Mouse (Mus musculus): ENCODE measurements around the gene Cyp24a1. TPM values are rescaled to one million over a fixed set of nuclear protein-coding genes. Genes with fewer than 3 reads are reported as not detected.

Cyp24a1 gene
- polyA plus RNA-seq, 1 experiment from 2014 or later: not detected

- no peak overlapping the region for H3K9ac ChIP-seq (ENCODE audit: low read length)
- no peaks in the 10 kb centered on the region for H3K27me3 ChIP-seq (ENCODE audit: control insufficient read depth, insufficient read depth, low read length)
- H3K4me2 ChIP-seq (ENCODE audit: low read depth, low read length, severe bottlenecking): no peak overlapping the region
- DNase-seq (ENCODE audit: low spot score) (no peak), ATAC-seq (replicated peaks; ENCODE audit: low FRiP score) (no peak)
- H3K27ac ChIP-seq (ENCODE audit: low read depth, low read length): no peak overlapping the region
- no peaks in the 10 kb centered on the region for H3K4me1 ChIP-seq (replicated peaks; ENCODE audit: control insufficient read depth, insufficient read depth, low read length)
- no peak overlapping the region for H3K4me3 ChIP-seq (ENCODE audit: low read depth, low read length)
- WGBS: 97% methylated on average over 3 of the region's 3 CpGs
- no peaks in the 10 kb centered on the region for H3K9me3 ChIP-seq (ENCODE audit: control insufficient read depth, low read length)
- H3K36me3 ChIP-seq (ENCODE audit: control insufficient read depth, insufficient read depth, low read length): no peaks in the 10 kb centered on the region
Measured at GRCm38 (mm10) chr2:170530256-170530655, 33.3 kb upstream of the Cyp24a1 start.

- Histone ChIP-seq H3K4me2 (ENCODE audit: low read depth, low read length, severe bottlenecking) (no peak overlapping the region), H3K4me3 (ENCODE audit: low read depth, low read length) (no peak overlapping the region), H3K27me3 (ENCODE audit: control insufficient read depth, insufficient read depth, low read length) (no peaks in the 10 kb centered on the region), H3K9me3 (ENCODE audit: control insufficient read depth, low read length) (no peaks in the 10 kb centered on the region), H3K27ac (ENCODE audit: low read depth, low read length) (no peak overlapping the region), H3K4me1 (replicated peaks; ENCODE audit: control insufficient read depth, insufficient read depth, low read length) (no peaks in the 10 kb centered on the region), H3K9ac (ENCODE audit: low read length) (no peak overlapping the region), H3K36me3 (ENCODE audit: control insufficient read depth, insufficient read depth, low read length) (no peaks in the 10 kb centered on the region)
- 87% methylated on average over 7 of the region's 7 CpGs for WGBS
- DNase-seq (ENCODE audit: low spot score) (no peak), ATAC-seq (replicated peaks; ENCODE audit: low FRiP score) (no peak)
Measured at GRCm38 (mm10) chr2:170529766-170530165, 32.8 kb upstream of the Cyp24a1 start.

GRCm38 (mm10) chr2:170528061-170528460, 31.1 kb upstream of the Cyp24a1 start:
- no peaks in the 10 kb centered on the region for H3K36me3 ChIP-seq (ENCODE audit: control insufficient read depth, insufficient read depth, low read length)
- H3K4me1 ChIP-seq (replicated peaks; ENCODE audit: control insufficient read depth, insufficient read depth, low read length): no peaks in the 10 kb centered on the region
- no peak overlapping the region for H3K9ac ChIP-seq (ENCODE audit: low read length)
- 95% methylated on average over 16 of the region's 16 CpGs for WGBS
- no peak overlapping the region for H3K4me2 ChIP-seq (ENCODE audit: low read depth, low read length, severe bottlenecking)
- no peaks in the 10 kb centered on the region for H3K27me3 ChIP-seq (ENCODE audit: control insufficient read depth, insufficient read depth, low read length)
- DNase-seq (ENCODE audit: low spot score): no peak
- H3K4me3 ChIP-seq (ENCODE audit: low read depth, low read length): no peak overlapping the region
- H3K9me3 ChIP-seq (ENCODE audit: control insufficient read depth, low read length): no peaks in the 10 kb centered on the region
- H3K27ac ChIP-seq (ENCODE audit: low read depth, low read length): no peak overlapping the region
- ATAC-seq (replicated peaks; ENCODE audit: low FRiP score): no peak

GRCm38 (mm10) chr2:170526513-170526912, 29.6 kb upstream of the Cyp24a1 start:
- Histone ChIP-seq H3K4me1 (replicated peaks; ENCODE audit: control insufficient read depth, insufficient read depth, low read length) (no peaks in the 10 kb centered on the region), H3K27ac (ENCODE audit: low read depth, low read length) (no peak overlapping the region), H3K9ac (ENCODE audit: low read length) (no peak overlapping the region), H3K4me3 (ENCODE audit: low read depth, low read length) (no peak overlapping the region), H3K36me3 (ENCODE audit: control insufficient read depth, insufficient read depth, low read length) (no peaks in the 10 kb centered on the region), H3K4me2 (ENCODE audit: low read depth, low read length, severe bottlenecking) (no peak overlapping the region), H3K27me3 (ENCODE audit: control insufficient read depth, insufficient read depth, low read length) (no peaks in the 10 kb centered on the region), H3K9me3 (ENCODE audit: control insufficient read depth, low read length) (no peaks in the 10 kb centered on the region)
- no peak for DNase-seq (ENCODE audit: low spot score)
- ATAC-seq (replicated peaks; ENCODE audit: low FRiP score): no peak
- 92% methylated on average over 8 of the region's 8 CpGs for WGBS

- Histone ChIP-seq H3K4me2 (ENCODE audit: low read depth, low read length, severe bottlenecking) (no peak overlapping the region), H3K4me3 (ENCODE audit: low read depth, low read length) (no peak overlapping the region), H3K27ac (ENCODE audit: low read depth, low read length) (no peak overlapping the region), H3K9ac (ENCODE audit: low read length) (no peak overlapping the region), H3K9me3 (ENCODE audit: control insufficient read depth, low read length) (no peaks in the 10 kb centered on the region), H3K27me3 (ENCODE audit: control insufficient read depth, insufficient read depth, low read length) (no peaks in the 10 kb centered on the region), H3K36me3 (ENCODE audit: control insufficient read depth, insufficient read depth, low read length) (no peaks in the 10 kb centered on the region; the same call in 1 of the 2 replicates), H3K4me1 (replicated peaks; ENCODE audit: control insufficient read depth, insufficient read depth, low read length) (no peaks in the 10 kb centered on the region)
- ATAC-seq (replicated peaks; ENCODE audit: low FRiP score) (peak; percentile 71), DNase-seq (ENCODE audit: low spot score) (peak; percentile 78)
- WGBS: 6% methylated on average over 6 of the region's 7 CpGs
Measured at GRCm38 (mm10) chr2:170520321-170520971, 23.5 kb upstream of the Cyp24a1 start.

GRCm38 (mm10) chr2:170513756-170514155, 16.8 kb upstream of the Cyp24a1 start:
- no peak overlapping the region for H3K4me3 ChIP-seq (ENCODE audit: low read depth, low read length)
- H3K27me3 ChIP-seq (ENCODE audit: control insufficient read depth, insufficient read depth, low read length): no peaks in the 10 kb centered on the region
- DNase-seq (ENCODE audit: low spot score): no peak
- 94% methylated on average over 12 of the region's 12 CpGs for WGBS
- H3K9me3 ChIP-seq (ENCODE audit: control insufficient read depth, low read length): no peaks in the 10 kb centered on the region
- H3K36me3 ChIP-seq (ENCODE audit: control insufficient read depth, insufficient read depth, low read length): no peaks in the 10 kb centered on the region; the same call in 1 of the 2 replicates
- no peak for ATAC-seq (replicated peaks; ENCODE audit: low FRiP score)
- peaks cover 3% of the 10 kb centered on the region; the same call in 1 of the 2 replicates for H3K4me1 ChIP-seq (replicated peaks; ENCODE audit: control insufficient read depth, insufficient read depth, low read length)
- no peak overlapping the region for H3K9ac ChIP-seq (ENCODE audit: low read length)
- no peak overlapping the region for H3K27ac ChIP-seq (ENCODE audit: low read depth, low read length)
- no peak overlapping the region for H3K4me2 ChIP-seq (ENCODE audit: low read depth, low read length, severe bottlenecking)

GRCm38 (mm10) chr2:170511073-170511891, 14.3 kb upstream of the Cyp24a1 start:
- no peaks in the 10 kb centered on the region for H3K9me3 ChIP-seq (ENCODE audit: control insufficient read depth, low read length)
- peak overlapping the region; percentile 76 for H3K4me2 ChIP-seq (ENCODE audit: low read depth, low read length, severe bottlenecking)
- peak overlapping the region; percentile 90 for H3K9ac ChIP-seq (ENCODE audit: low read length)
- H3K27ac ChIP-seq (ENCODE audit: low read depth, low read length): peak overlapping the region; percentile 28; the same call in 1 of the 2 replicates
- no peaks in the 10 kb centered on the region; the same call in 1 of the 2 replicates for H3K36me3 ChIP-seq (ENCODE audit: control insufficient read depth, insufficient read depth, low read length)
- WGBS: under 1% methylated on average over 62 of the region's 69 CpGs
- peaks cover 3% of the 10 kb centered on the region; the same call in 1 of the 2 replicates for H3K4me1 ChIP-seq (replicated peaks; ENCODE audit: control insufficient read depth, insufficient read depth, low read length)
- H3K4me3 ChIP-seq (ENCODE audit: low read depth, low read length): peak overlapping the region; percentile 94
- H3K27me3 ChIP-seq (ENCODE audit: control insufficient read depth, insufficient read depth, low read length): no peaks in the 10 kb centered on the region
- DNase-seq (ENCODE audit: low spot score): peak; percentile 97
- peak; percentile 76 for ATAC-seq (replicated peaks; ENCODE audit: low FRiP score)

GRCm38 (mm10) chr2:170508821-170509220, 11.9 kb upstream of the Cyp24a1 start:
- Histone ChIP-seq H3K4me1 (replicated peaks; ENCODE audit: control insufficient read depth, insufficient read depth, low read length) (peaks cover 3% of the 10 kb centered on the region; the same call in 1 of the 2 replicates), H3K9me3 (ENCODE audit: control insufficient read depth, low read length) (no peaks in the 10 kb centered on the region), H3K9ac (ENCODE audit: low read length) (0 out of 2 replicates have a peak overlapping the region, but pooled peaks have one; percentile 18), H3K4me3 (ENCODE audit: low read depth, low read length) (peak overlapping the region; percentile 15; the same call in 1 of the 2 replicates), H3K27me3 (ENCODE audit: control insufficient read depth, insufficient read depth, low read length) (no peaks in the 10 kb centered on the region), H3K4me2 (ENCODE audit: low read depth, low read length, severe bottlenecking) (peak overlapping the region; percentile 46), H3K36me3 (ENCODE audit: control insufficient read depth, insufficient read depth, low read length) (no peaks in the 10 kb centered on the region), H3K27ac (ENCODE audit: low read depth, low read length) (no peak overlapping the region)
- 4% methylated on average over 12 of the region's 12 CpGs for WGBS
- DNase-seq (ENCODE audit: low spot score) (peak; percentile 94), ATAC-seq (replicated peaks; ENCODE audit: low FRiP score) (peak; percentile 25; the same call in 1 of the 2 replicates)
